Mouse (Mus musculus): ENCODE measurements at regions not wholly inside any gene's neighbourhood (a gene's known extent, or its start where the extent isn't known, plus 50 kb on each side); places are given as distances from the start of the nearest gene placed in this dataset.

DNA sequence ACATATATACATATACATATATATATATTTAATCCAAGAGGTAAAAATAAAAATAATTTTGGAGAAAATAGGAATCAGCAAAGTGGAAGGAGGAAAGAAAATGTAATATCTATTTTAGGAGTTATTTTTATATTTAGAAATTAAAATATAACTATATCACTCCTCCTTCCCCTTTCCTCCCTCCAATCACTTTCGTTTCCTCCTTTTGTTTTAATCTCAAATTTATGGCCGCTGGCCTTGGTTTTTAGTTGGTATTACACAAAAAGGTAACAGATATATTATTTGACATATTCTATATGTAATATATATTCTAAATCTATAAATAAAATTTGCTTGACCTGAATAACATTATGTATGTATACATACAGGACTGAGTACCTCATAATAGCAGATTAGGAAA lies 93.1 kb upstream of the Vegfc start:
- no peak for TF ChIP-seq CTCF (IDR thresholded peaks at IDR 0.05; ENCODE audit: low read depth)
- TF ChIP-seq EP300 (IDR thresholded peaks at IDR 0.05; ENCODE audit: low read depth) = no peak
